Mouse (Mus musculus) cortical plate, adult 2 months (tissue): ENCODE measurements at regions not wholly inside any gene's neighbourhood (a gene's known extent, or its start where the extent isn't known, plus 50 kb on each side); places are given as distances from the start of the nearest gene placed in this dataset.

Experiments
- CTCF ChIP-seq: fragments of 200-500 bp; IDR thresholded peaks from 2 replicates; pipeline ENCODE4 v1.5.1; 2011; ENCODE audit warnings: mild to moderate bottlenecking, control low read depth, low read length; ENCODE audit not compliant: insufficient read depth; ENCODE audit errors: extremely low read depth
- POLR2A ChIP-seq: fragments of 200-500 bp; IDR thresholded peaks from 2 replicates; pipeline ENCODE4 v1.6.1; 2011; ENCODE audit warnings: mild to moderate bottlenecking, low read length, control low read depth; ENCODE audit not compliant: insufficient read depth; ENCODE audit errors: extremely low read depth

DNA sequence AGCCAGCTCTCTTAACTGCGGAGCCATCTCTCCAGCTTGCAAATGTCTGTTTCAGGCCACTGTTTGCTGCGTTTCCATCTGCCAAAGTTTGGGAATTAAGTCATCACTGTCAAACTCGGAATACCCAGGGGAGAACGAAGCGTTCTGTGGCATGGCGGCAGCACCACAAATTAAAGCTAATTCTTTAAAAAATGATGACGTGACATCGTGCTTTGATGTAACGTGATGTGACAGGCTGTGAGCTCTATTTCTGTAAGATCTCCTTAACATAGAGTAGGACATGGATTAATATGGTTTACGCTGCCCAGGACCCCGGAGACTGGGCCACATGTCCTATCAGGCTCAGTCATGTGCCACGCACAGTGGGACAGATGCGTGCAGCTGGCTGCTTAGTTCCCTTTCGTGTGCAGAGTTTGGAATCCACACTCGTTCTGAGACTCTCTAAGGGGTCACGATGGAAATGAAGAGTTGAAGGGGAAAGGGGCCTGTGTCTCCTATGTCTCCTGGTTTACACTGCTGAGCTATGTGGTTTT, 109.8 kb upstream of the Zfp64 start:
- TF ChIP-seq CTCF (no peak), POLR2A (no peak)
